Mouse (Mus musculus): Measurements from ENCODE around the gene Gm17949. TPM values are rescaled to one million over a fixed set of nuclear protein-coding genes. Genes with fewer than 3 reads are reported as not detected.

Gm17949 gene
- polyA plus RNA-seq, 1 experiment: not detected

DNA sequence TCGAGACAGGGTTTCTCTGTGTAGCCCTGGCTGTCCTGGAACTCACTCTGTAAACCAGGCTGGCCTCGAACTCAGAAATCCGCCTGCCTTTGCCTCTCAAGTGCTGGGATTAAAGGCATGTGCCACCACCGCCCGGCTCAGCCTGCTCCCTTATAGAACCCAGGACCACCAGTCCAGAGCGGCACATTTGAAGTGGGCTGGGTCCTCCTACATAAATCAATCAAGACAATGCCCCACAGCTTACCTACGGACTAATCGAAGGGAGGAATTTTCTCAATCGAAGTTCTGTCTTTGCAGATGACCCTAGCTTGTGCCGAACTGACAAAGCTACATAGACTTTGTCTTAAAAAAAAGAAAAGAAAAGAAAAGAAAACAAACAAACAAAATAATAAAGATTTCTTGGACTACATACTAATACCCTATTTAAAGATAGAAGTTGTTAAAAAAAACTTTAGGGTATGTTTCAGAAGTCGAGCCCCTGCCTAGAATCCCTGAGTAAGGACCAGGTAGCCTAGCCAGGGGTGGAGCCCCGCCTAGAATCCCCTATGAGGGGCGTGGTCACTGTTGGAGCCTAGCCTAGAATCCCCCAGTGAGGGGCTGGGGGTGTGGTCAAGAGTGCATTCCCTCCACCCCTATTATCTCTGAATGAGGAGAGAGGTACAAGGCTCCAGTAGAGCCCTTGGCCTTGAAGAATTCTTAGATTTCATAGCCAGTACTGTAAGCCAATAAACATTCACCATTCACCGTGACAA is 37.1 kb upstream of the Gm17949 start:
- no peaks in the 10 kb centered on the region for H3K27me3 ChIP-seq (ENCODE audit: control insufficient read depth, insufficient read depth, low read length)
- no peak overlapping the region for H3K4me3 ChIP-seq (ENCODE audit: low read depth, low read length)
- H3K27ac ChIP-seq (ENCODE audit: insufficient read depth, low read depth, low read length): no peak overlapping the region
- H3K4me1 ChIP-seq (ENCODE audit: control insufficient read depth, insufficient read depth, insufficient read length, low read length): peaks cover 41% of the 10 kb centered on the region
- no peaks in the 10 kb centered on the region for H3K36me3 ChIP-seq (ENCODE audit: control insufficient read depth, insufficient read depth, low read length)
- TF ChIP-seq CTCF (IDR thresholded peaks at IDR 0.05; ENCODE audit: extremely low read depth, insufficient read length, insufficient replicate concordance, low read depth, low read length) (no peak), POLR2A (IDR thresholded peaks at IDR 0.05; ENCODE audit: low read depth, low read length) (no peak)
- WGBS: 73% methylated on average over 14 of the region's 14 CpGs

GRCm38 (mm10) chr17:56974708-56975240 is 36.5 kb upstream of the Gm17949 start:
- no peak overlapping the region for H3K4me3 ChIP-seq (ENCODE audit: low read depth, low read length)
- H3K36me3 ChIP-seq (ENCODE audit: control insufficient read depth, insufficient read depth, low read length): no peaks in the 10 kb centered on the region
- H3K27ac ChIP-seq (ENCODE audit: insufficient read depth, low read depth, low read length): no peak overlapping the region
- 35% methylated on average over 5 of the region's 5 CpGs for WGBS
- peaks cover 42% of the 10 kb centered on the region for H3K4me1 ChIP-seq (ENCODE audit: control insufficient read depth, insufficient read depth, insufficient read length, low read length)
- no peaks in the 10 kb centered on the region for H3K27me3 ChIP-seq (ENCODE audit: control insufficient read depth, insufficient read depth, low read length)
- TF ChIP-seq CTCF (IDR thresholded peaks at IDR 0.05; ENCODE audit: extremely low read depth, insufficient read length, insufficient replicate concordance, low read depth, low read length): no peak
- no peak for TF ChIP-seq POLR2A (IDR thresholded peaks at IDR 0.05; ENCODE audit: low read depth, low read length)

GRCm38 (mm10) chr17:56975391-56975790 is 35.9 kb upstream of the Gm17949 start:
- H3K27ac ChIP-seq (ENCODE audit: insufficient read depth, low read depth, low read length): peak overlapping the region; percentile 40; the same call in 1 of the 2 replicates
- WGBS: 64% methylated on average over 3 of the region's 3 CpGs
- H3K27me3 ChIP-seq (ENCODE audit: control insufficient read depth, insufficient read depth, low read length): no peaks in the 10 kb centered on the region
- H3K4me3 ChIP-seq (ENCODE audit: low read depth, low read length): no peak overlapping the region
- TF ChIP-seq POLR2A (IDR thresholded peaks at IDR 0.05; ENCODE audit: low read depth, low read length) (no peak), CTCF (IDR thresholded peaks at IDR 0.05; ENCODE audit: extremely low read depth, insufficient read length, insufficient replicate concordance, low read depth, low read length) (no peak)
- peaks cover 42% of the 10 kb centered on the region for H3K4me1 ChIP-seq (ENCODE audit: control insufficient read depth, insufficient read depth, insufficient read length, low read length)
- H3K36me3 ChIP-seq (ENCODE audit: control insufficient read depth, insufficient read depth, low read length): no peaks in the 10 kb centered on the region

DNA sequence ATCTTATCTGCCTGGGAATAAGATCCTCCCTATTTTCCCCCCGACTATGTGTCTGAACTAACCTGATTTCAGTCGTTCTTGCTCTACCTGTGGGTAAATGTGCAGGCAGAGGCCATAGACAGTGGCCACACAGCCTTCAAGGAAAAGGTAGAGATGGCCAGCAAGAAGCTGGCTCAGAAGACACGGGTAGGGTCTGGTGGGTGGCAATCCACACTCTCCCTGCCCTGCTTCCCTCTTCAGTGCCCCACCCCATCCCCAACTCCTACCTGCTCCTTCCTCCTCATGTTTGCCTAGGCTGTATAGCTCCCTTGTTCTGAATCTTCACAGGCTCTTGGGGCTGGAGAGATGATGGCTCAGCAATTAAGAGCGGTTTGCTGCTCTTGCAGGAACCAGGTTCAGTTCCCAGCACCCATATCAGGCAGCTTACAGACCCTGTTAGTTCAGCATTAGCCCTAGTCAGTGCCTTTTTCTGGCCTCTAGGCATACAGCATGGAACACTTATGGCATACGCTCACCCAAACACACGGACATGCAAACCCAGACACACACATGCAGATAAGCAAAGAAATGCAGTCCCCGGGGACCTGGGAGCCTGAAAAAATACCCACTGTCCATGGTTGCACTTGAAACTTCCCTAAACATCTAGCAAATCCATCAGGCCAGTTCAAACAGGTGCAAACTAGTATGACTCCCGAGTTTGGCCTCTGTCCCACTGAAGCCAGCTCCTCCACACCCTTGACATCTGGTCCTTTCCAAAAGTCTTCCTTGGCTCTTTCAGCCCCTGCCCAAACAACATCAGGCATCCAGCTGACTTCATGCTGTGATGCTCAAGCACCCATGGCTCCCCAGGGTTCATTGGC is 34.5 kb upstream of the Gm17949 start:
- Histone ChIP-seq H3K36me3 (ENCODE audit: control insufficient read depth, insufficient read depth, low read length) (no peaks in the 10 kb centered on the region), H3K27me3 (ENCODE audit: control insufficient read depth, insufficient read depth, low read length) (no peaks in the 10 kb centered on the region), H3K4me3 (ENCODE audit: low read depth, low read length) (no peak overlapping the region), H3K27ac (ENCODE audit: insufficient read depth, low read depth, low read length) (peak overlapping the region; percentile 73), H3K4me1 (ENCODE audit: control insufficient read depth, insufficient read depth, insufficient read length, low read length) (peaks cover 40% of the 10 kb centered on the region)
- WGBS: 36% methylated on average over 8 of the region's 8 CpGs
- TF ChIP-seq POLR2A (IDR thresholded peaks at IDR 0.05; ENCODE audit: low read depth, low read length) (no peak), CTCF (IDR thresholded peaks at IDR 0.05; ENCODE audit: extremely low read depth, insufficient read length, insufficient replicate concordance, low read depth, low read length) (no peak)

GRCm38 (mm10) chr17:56979524-56979923 is 31.7 kb upstream of the Gm17949 start:
- H3K4me1 ChIP-seq (ENCODE audit: control insufficient read depth, insufficient read depth, insufficient read length, low read length): peaks cover 53% of the 10 kb centered on the region
- WGBS: 11% methylated on average over 7 of the region's 8 CpGs
- H3K36me3 ChIP-seq (ENCODE audit: control insufficient read depth, insufficient read depth, low read length): no peaks in the 10 kb centered on the region
- TF ChIP-seq CTCF (IDR thresholded peaks at IDR 0.05; ENCODE audit: extremely low read depth, insufficient read length, insufficient replicate concordance, low read depth, low read length): no peak
- no peak for TF ChIP-seq POLR2A (IDR thresholded peaks at IDR 0.05; ENCODE audit: low read depth, low read length)
- no peaks in the 10 kb centered on the region for H3K27me3 ChIP-seq (ENCODE audit: control insufficient read depth, insufficient read depth, low read length)
- peak overlapping the region; percentile 86 for H3K27ac ChIP-seq (ENCODE audit: insufficient read depth, low read depth, low read length)
- peak overlapping the region; percentile 9; the same call in 1 of the 2 replicates for H3K4me3 ChIP-seq (ENCODE audit: low read depth, low read length)

DNA sequence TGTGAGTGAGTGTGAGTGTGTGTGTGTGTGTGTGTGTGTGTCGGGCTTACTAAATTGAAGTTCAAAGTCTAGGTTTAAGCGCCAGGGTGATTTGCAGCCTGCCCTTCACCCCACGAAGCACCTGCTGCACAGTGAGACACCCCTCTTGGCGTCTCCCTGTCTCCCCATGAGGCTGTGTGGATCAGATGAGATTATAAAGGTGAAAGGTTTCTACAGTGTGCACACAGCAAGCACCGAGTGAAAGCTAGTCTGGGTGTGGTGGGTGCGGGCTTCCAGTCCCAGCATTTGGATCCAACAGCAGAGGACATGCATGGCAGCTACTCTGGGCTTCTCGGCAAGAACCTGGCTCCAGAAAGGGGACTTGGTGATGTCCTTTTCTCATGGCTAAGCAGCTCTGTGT is 30.2 kb upstream of the Gm17949 start:
- 31% methylated on average over 7 of the region's 7 CpGs for WGBS
- no peaks in the 10 kb centered on the region for H3K36me3 ChIP-seq (ENCODE audit: control insufficient read depth, insufficient read depth, low read length)
- H3K4me1 ChIP-seq (ENCODE audit: control insufficient read depth, insufficient read depth, insufficient read length, low read length): peaks cover 49% of the 10 kb centered on the region
- H3K4me3 ChIP-seq (ENCODE audit: low read depth, low read length): peak overlapping the region; percentile 52
- TF ChIP-seq POLR2A (IDR thresholded peaks at IDR 0.05; ENCODE audit: low read depth, low read length): peak; percentile 74; the same call in 1 of the 2 replicates
- no peak for TF ChIP-seq CTCF (IDR thresholded peaks at IDR 0.05; ENCODE audit: extremely low read depth, insufficient read length, insufficient replicate concordance, low read depth, low read length)
- peak overlapping the region; percentile 96 for H3K27ac ChIP-seq (ENCODE audit: insufficient read depth, low read depth, low read length)
- no peaks in the 10 kb centered on the region for H3K27me3 ChIP-seq (ENCODE audit: control insufficient read depth, insufficient read depth, low read length)
